Mouse (Mus musculus) myocyte (in vitro differentiated cells): ENCODE measurements around the gene Xpo6. TPM values are rescaled to one million over a fixed set of nuclear protein-coding genes. Genes with fewer than 3 reads are reported as not detected.
A peak's percentile ranks its signal among the peaks of the same experiment; 100 is the strongest.

ENCODE experiments used
- H3K27me3 ChIP-seq: one replicate; pipeline ENCODE4 v1.6.1; 2011; ENCODE audit not compliant: control insufficient read depth, insufficient read depth, insufficient read length
- H3K36me3 ChIP-seq: one replicate; pipeline ENCODE4 v1.6.1; 2011; ENCODE audit not compliant: control insufficient read depth, insufficient read depth
- H3K4me2 ChIP-seq: one replicate; pipeline ENCODE4 v1.6.1; 2011; ENCODE audit warnings: low read depth, control low read depth
- H3K4me3 ChIP-seq: one replicate; pipeline ENCODE4 v1.5.1; 2011; ENCODE audit warnings: mild to moderate bottlenecking, control low read depth, moderate library complexity
- H3K79me2 ChIP-seq: one replicate; pipeline ENCODE4 v1.6.1; 2011; ENCODE audit not compliant: control insufficient read depth, insufficient read depth
- H3ac ChIP-seq: one replicate; pipeline ENCODE4 v1.6.1; 2011; ENCODE audit not compliant: control insufficient read depth, insufficient read length
- CEBPB ChIP-seq: IDR thresholded peaks from 2 replicates; pipeline ENCODE4 v1.6.1; 2011; ENCODE audit warnings: mild to moderate bottlenecking, moderate library complexity; ENCODE audit not compliant: poor library complexity, insufficient read depth, severe bottlenecking
- E2F4 ChIP-seq: IDR thresholded peaks from one replicate; pipeline ENCODE4 v1.6.1; 2011; ENCODE audit warnings: mild to moderate bottlenecking, control low read depth, moderate library complexity; ENCODE audit not compliant: insufficient read depth
- MAX ChIP-seq: IDR thresholded peaks from one replicate; pipeline ENCODE4 v1.6.1; 2011; ENCODE audit warnings: low read depth, mild to moderate bottlenecking, control low read depth
- MYOD1 ChIP-seq, 3 experiments: IDR thresholded peaks; one replicate each; pipeline ENCODE4 v1.6.1; 2011; ENCODE audit warnings: control low read depth in 2 of 3, low read depth in 2 of 3, mild to moderate bottlenecking in 2 of 3, moderate library complexity in 1 of 3; ENCODE audit not compliant: insufficient read length in 2 of 3, control insufficient read depth in 1 of 3
- MYOG ChIP-seq, 3 experiments: IDR thresholded peaks; one replicate each; pipeline ENCODE4 v1.6.1; 2011; ENCODE audit warnings: control low read depth in 2 of 3, low read depth in 2 of 3, mild to moderate bottlenecking in 2 of 3; ENCODE audit not compliant: insufficient read length in 2 of 3, control insufficient read depth in 1 of 3, insufficient read depth in 1 of 3
- POLR2A ChIP-seq: IDR thresholded peaks from one replicate; pipeline ENCODE4 v1.6.1; 2011; ENCODE audit warnings: low read depth, mild to moderate bottlenecking, control low read depth, moderate library complexity; ENCODE audit not compliant: insufficient read length
- POLR2AphosphoS2 ChIP-seq: IDR thresholded peaks from one replicate; pipeline ENCODE4 v1.6.1; 2011; ENCODE audit warnings: low read depth, control low read depth; ENCODE audit not compliant: insufficient read length
- REST ChIP-seq: IDR thresholded peaks from one replicate; pipeline ENCODE4 v1.6.1; 2011; ENCODE audit warnings: mild to moderate bottlenecking, control low read depth, moderate library complexity; ENCODE audit not compliant: insufficient read depth, insufficient read length
- SRF ChIP-seq: IDR thresholded peaks from one replicate; pipeline ENCODE4 v1.6.1; 2011; ENCODE audit warnings: low read depth; ENCODE audit not compliant: control insufficient read depth, insufficient read length
- TCF12 ChIP-seq: IDR thresholded peaks from one replicate; pipeline ENCODE4 v1.6.1; 2011; ENCODE audit warnings: mild to moderate bottlenecking, control low read depth; ENCODE audit not compliant: poor library complexity, insufficient read depth, severe bottlenecking
- TCF3 ChIP-seq: IDR thresholded peaks from one replicate; pipeline ENCODE4 v1.6.1; 2011; ENCODE audit warnings: low read depth, control low read depth; ENCODE audit not compliant: insufficient read length
- USF1 ChIP-seq: IDR thresholded peaks from one replicate; pipeline ENCODE4 v1.6.1; 2011; ENCODE audit warnings: low read depth, mild to moderate bottlenecking, control low read depth, moderate library complexity
- polyA plus RNA-seq: library from polyadenylated mRNA; unstranded; fragments of >200 nt; fragmentation: generic; extraction: Trizol; gene quantifications from one replicate; pipeline ENCODE4 v1.2.1, GENCODE M21; 2012; ENCODE audit warnings: missing spikeins

Xpo6 gene
- polyA plus RNA-seq, 1 experiment = 36.4 TPM

DNA sequence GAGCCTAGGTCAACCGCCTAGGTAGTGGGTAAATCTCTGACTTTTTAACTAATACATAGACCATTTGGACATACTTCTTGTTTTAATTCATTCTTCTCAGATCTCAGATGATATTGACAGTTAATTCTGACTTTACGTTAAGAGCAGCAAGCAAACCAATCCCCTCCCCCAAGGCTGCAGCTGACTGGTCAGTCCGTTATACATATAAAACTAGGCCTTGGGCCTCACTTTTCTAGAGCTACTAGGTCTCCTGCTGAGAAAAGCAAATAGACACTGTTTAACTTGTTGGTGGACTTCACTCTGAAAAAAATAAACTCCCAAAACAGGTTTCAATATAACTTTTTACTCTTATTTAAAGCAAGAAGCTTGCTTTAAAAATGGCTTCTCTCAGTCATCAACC, 34.3 kb upstream of the Xpo6 start:
- no peaks in the 10 kb centered on the region for H3K36me3 ChIP-seq
- H3K4me2 ChIP-seq = no peak overlapping the region
- TF ChIP-seq POLR2AphosphoS2 (no peak), SRF (no peak), MYOG (IDR thresholded peaks at IDR 0.05; ENCODE audit: control insufficient read depth in 1 of 3, insufficient read depth in 1 of 3, insufficient read length in 2 of 3, low read depth in 2 of 3) (no peak), E2F4 (no peak), MYOD1 (IDR thresholded peaks at IDR 0.05; ENCODE audit: control insufficient read depth in 1 of 3, insufficient read length in 2 of 3, low read depth in 2 of 3) (no peak), USF1 (no peak), TCF12 (no peak), CEBPB (no peak), POLR2A (no peak), MAX (no peak), TCF3 (no peak), REST (no peak)
- no peak overlapping the region for H3ac ChIP-seq
- no peak overlapping the region for H3K4me3 ChIP-seq
- H3K27me3 ChIP-seq = no peaks in the 10 kb centered on the region
- H3K79me2 ChIP-seq = no peaks in the 10 kb centered on the region

- Histone ChIP-seq H3K36me3 (no peaks in the 10 kb centered on the region), H3K27me3 (no peaks in the 10 kb centered on the region), H3K4me3 (no peak overlapping the region), H3K79me2 (no peaks in the 10 kb centered on the region), H3ac (no peak overlapping the region), H3K4me2 (no peak overlapping the region)
- no peak for TF ChIP-seq TCF12
- no peak for TF ChIP-seq CEBPB
- TF ChIP-seq TCF3 = no peak
- no peak for TF ChIP-seq MAX
- no peak for TF ChIP-seq REST
- TF ChIP-seq USF1 = no peak
- TF ChIP-seq E2F4 = no peak
- TF ChIP-seq POLR2AphosphoS2 = no peak
- no peak for TF ChIP-seq SRF
- TF ChIP-seq MYOG (IDR thresholded peaks at IDR 0.05; ENCODE audit: control insufficient read depth in 1 of 3, insufficient read depth in 1 of 3, insufficient read length in 2 of 3, low read depth in 2 of 3) = no peak
- TF ChIP-seq MYOD1 (IDR thresholded peaks at IDR 0.05; ENCODE audit: control insufficient read depth in 1 of 3, insufficient read length in 2 of 3, low read depth in 2 of 3) = no peak
- no peak for TF ChIP-seq POLR2A
These were observed 32.2 kb upstream of the Xpo6 start for GRCm38 (mm10) chr7:126232345-126233071.

DNA sequence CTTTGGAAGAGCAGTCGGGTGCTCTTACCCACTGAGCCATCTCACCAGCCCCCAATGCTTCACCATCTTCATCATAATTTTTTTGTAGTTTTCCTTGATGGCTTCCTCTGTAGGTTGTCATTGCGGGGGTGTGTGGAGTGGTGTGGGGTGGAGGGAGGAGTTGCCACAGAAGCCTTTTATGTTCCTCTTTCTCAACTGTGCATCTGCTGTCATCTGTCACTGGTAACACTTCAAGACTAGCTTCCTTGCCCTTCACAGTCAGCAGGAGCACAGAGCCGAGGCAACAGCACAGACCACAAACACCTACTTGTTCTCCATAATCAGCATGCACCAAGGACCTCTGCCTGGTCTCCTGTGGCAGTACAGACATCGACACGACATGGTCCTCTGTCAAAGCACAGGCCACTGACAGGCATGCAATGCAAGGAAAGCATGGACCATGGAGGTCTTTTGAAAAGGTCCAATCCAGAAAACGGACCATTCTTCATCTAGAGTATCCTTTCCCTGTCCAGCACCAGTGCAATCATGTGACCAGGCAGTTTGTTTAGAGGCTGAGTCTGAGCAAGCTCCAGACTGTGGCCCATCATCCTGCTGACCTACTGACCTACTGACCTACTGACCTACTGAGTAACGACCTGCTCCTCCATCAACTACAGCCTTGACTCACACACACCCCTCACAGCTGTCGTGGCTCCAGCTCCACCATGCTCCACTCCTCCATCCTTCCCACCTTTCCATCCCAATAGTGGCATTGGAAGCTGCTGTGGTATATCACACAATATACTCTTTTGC, 30.3 kb upstream of the Xpo6 start:
- no peaks in the 10 kb centered on the region for H3K36me3 ChIP-seq
- H3K27me3 ChIP-seq = no peaks in the 10 kb centered on the region
- no peak for TF ChIP-seq SRF
- TF ChIP-seq USF1 = peak; percentile 9
- no peak for TF ChIP-seq TCF12
- TF ChIP-seq MYOG (IDR thresholded peaks at IDR 0.05; ENCODE audit: control insufficient read depth in 1 of 3, insufficient read depth in 1 of 3, insufficient read length in 2 of 3, low read depth in 2 of 3) = peak; percentile 20 to 49 (median 45)
- TF ChIP-seq REST = no peak
- no peak for TF ChIP-seq MAX
- peak in 2 of 3 experiments; percentile 64 to 82 for TF ChIP-seq MYOD1 (IDR thresholded peaks at IDR 0.05; ENCODE audit: control insufficient read depth in 1 of 3, insufficient read length in 2 of 3, low read depth in 2 of 3)
- TF ChIP-seq CEBPB = no peak
- TF ChIP-seq POLR2A = no peak
- TF ChIP-seq E2F4 = no peak
- no peak for TF ChIP-seq TCF3
- no peak for TF ChIP-seq POLR2AphosphoS2
- no peak overlapping the region for H3ac ChIP-seq
- H3K4me3 ChIP-seq = no peak overlapping the region
- no peak overlapping the region for H3K4me2 ChIP-seq
- no peaks in the 10 kb centered on the region for H3K79me2 ChIP-seq

- Histone ChIP-seq H3K36me3 (no peaks in the 10 kb centered on the region), H3K27me3 (no peaks in the 10 kb centered on the region), H3ac (no peak overlapping the region), H3K4me3 (no peak overlapping the region), H3K4me2 (no peak overlapping the region), H3K79me2 (no peaks in the 10 kb centered on the region)
- TF ChIP-seq MAX (no peak), MYOD1 (IDR thresholded peaks at IDR 0.05; ENCODE audit: control insufficient read depth in 1 of 3, insufficient read length in 2 of 3, low read depth in 2 of 3) (no peak), SRF (no peak), CEBPB (no peak), E2F4 (no peak), TCF12 (no peak), POLR2AphosphoS2 (no peak), REST (no peak), TCF3 (no peak), MYOG (IDR thresholded peaks at IDR 0.05; ENCODE audit: control insufficient read depth in 1 of 3, insufficient read depth in 1 of 3, insufficient read length in 2 of 3, low read depth in 2 of 3) (no peak), POLR2A (no peak), USF1 (no peak)
These were observed 25.8 kb upstream of the Xpo6 start for GRCm38 (mm10) chr7:126226136-126226535.
